Mouse (Mus musculus): Measurements from ENCODE around the gene Myo6. TPM values are rescaled to one million over a fixed set of nuclear protein-coding genes. Genes with fewer than 3 reads are reported as not detected.

The Myo6 gene
- 39.3 and 51.8 TPM in 2 replicates for polyA plus RNA-seq (2012; rRNA removed)

GRCm38 (mm10) chr9:80164611-80165474 lies at the start of gene Myo6:
Gene Myo6 (plus strand): TSS chr9:80165031.
- WGBS: under 1% methylated on average over 69 of the region's 69 CpGs
- no peak for DNase-seq (ENCODE audit: low read depth, low spot score)

DNA sequence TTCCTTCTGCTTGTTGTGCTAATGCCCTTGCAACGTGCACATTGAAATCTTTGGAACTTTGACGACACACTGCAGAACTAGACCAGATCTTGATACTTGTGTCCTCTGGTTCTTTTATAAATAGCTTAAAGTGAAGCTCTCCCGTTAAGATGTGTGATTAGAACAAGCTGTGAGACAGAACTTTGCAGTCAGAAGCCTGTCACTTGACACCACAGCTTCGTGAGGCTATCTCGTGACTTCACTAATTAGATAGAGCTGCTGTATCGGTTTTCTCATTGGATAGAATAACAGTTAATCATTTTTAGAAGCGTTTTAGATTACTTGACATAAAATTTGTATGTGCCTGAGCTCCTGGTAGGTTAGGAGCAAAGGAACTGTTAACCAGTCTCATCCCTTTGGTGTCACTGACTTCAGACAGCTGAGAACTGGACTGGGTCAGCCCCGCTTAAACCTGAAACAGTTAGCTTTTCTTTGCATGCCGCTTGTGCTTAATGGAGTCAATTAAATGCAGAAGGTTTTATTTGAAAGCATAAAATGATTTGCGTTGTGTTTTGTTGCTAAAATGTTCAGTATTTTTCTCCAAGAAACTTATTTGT lies 18.7 kb upstream of the Myo6 start:
- no peak for DNase-seq (ENCODE audit: low read depth, low spot score)
- 84% methylated on average over 10 of the region's 10 CpGs for WGBS

DNA sequence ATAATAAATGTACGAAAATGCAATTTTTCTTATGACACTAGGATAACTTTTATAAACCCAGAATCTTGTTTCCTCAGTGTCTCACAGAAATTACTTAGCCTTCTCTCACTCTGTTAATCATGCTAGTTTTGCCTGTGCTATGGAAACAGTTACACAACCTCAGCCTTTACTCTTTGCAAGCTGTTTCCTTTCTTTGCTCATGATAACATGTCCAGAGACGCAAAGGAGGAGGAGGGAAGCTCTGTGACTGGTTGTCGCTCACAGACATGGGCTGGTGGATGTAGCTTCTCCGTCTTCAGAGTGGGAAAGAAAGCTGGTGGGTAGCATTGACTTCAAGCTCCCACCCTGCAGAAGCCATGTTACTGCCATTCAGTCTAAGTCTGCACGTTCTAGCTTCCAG lies 15.2 kb upstream of the Myo6 start:
- DNase-seq (ENCODE audit: low read depth, low spot score): no peak
- 91% methylated on average over 5 of the region's 5 CpGs for WGBS

DNA sequence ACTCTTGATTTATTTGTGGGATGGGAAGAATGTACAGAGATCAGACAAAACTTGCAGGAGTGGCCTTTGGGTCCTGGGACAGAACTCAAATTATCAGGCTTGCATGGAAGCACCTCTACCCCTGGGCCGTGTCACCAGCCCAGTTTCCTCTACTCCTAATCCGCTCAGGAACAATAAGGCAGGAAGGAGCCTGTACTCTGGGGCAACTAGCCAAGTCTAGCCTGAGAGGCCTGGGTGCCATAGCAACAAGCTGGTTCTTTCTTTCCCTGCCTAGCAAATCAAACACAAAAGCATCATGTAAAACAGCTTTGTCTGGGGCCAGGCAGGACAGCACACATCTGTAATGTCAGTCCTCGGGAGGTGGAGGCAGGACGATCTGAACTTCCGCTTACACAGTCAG lies 9.6 kb upstream of the Myo6 start:
- DNase-seq (ENCODE audit: low read depth, low spot score): no peak
- WGBS: 38% methylated on average over 5 of the region's 5 CpGs

- no peak for DNase-seq (ENCODE audit: low read depth, low spot score)
- 55% methylated on average over 5 of the region's 5 CpGs for WGBS
These were observed 8.1 kb upstream of the Myo6 start for GRCm38 (mm10) chr9:80156780-80157179.

DNA sequence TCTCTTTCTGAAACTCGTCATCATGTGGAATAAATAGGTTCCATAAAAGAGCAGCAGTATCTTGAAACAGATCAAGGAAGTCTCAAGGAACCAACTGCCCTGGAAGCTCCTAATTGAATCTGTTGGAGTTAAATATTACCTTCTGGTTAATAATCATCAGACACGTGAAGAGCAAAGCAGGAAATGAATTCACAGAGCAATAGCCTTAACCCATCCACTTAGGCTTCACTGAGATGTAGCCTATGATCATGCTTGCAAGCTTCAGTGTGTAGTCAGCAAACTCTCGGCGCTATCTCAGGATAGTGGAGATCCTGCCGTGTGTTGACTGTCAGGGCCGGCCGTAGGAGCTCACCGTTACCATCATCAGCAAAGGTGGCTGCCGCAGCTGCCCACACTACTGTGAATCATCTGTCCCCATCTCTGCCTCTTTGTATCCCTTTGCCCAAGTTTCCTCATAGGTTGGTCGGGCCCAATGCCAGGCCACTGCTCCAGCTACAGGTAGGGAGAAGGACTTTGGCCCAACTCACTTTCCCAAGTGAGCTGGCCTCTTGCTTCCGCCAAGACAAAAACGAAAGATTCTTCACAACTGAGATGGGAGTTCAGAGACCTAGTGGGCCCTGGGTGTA lies 6.9 kb upstream of the Myo6 start:
- WGBS: 32% methylated on average over 12 of the region's 12 CpGs

DNA sequence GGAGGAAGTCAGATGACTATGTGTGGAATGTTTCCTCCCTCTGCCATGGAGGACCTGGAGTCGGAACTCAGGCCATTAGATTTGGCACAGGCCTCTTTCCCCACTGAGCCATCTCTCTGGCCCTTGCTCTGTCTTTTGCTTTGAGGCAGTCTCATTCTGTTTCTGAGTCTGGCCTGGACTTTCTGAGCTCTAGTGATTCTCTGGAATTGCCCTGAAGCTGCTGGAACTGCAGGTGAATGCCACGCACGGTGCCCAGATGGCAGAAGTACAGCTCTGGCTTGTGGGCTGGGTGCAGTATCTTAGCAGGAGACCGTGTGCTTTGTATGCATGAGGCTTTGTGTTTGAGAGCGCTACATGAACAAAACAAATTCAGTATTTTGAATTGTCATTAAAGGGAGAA lies 5.9 kb upstream of the Myo6 start:
- 34% methylated on average over 5 of the region's 5 CpGs for WGBS
- no peak for DNase-seq (ENCODE audit: low read depth, low spot score)

More for the DNA sequence above, 6.9 kb upstream of the Myo6 start:
- DNase-seq (ENCODE audit: low read depth, low spot score): no peak

DNA sequence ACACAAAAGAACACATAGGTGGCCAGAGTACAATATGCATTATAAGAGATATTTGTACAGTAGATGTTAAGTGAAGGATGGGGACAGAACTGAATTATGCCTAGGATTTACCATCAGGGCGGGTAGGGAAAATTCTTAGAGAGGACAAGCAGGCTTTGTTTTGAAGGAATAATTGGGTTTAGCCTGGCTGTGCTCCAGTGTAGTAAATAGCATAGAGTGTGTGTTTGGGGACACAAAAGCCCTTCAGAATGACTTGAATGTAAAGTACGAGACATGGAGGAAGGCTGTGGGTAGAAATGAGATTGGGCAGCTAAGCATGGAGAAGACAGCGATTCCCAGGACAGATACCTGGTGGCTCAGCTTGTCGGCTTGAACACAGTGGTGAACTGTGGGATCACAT lies 3.4 kb upstream of the Myo6 start:
- WGBS: 42% methylated on average over 4 of the region's 4 CpGs
- no peak for DNase-seq (ENCODE audit: low read depth, low spot score)

GRCm38 (mm10) chr9:80163126-80163723 lies 1.6 kb upstream of the Myo6 start:
- WGBS: 76% methylated on average over 4 of the region's 4 CpGs
- DNase-seq (ENCODE audit: low read depth, low spot score): no peak

- WGBS: 2% methylated on average over 13 of the region's 13 CpGs
- no peak for DNase-seq (ENCODE audit: low read depth, low spot score)
These were observed 640 bp upstream of the Myo6 start for GRCm38 (mm10) chr9:80164191-80164590.

DNA sequence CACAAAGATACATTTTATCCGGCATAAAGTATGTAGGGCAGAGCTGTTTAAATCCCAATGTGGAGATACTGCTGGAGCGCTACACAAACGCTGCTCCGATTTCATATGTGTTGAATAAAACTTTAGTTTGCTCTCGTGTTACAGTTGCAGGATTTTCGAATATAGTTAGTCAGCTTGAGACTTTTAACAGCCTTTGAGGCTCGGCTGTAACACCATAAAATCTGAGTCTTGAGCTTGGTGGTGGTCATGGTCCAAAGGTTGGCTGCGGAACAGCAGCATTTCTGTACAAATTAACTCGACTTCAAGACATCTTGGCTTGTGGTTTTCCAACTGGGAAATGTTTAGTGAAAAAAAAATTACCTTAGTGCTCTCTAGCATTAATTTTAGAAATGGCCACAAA lies 859 bp downstream of the Myo6 start:
- DNase-seq (ENCODE audit: low read depth, low spot score): no peak
- 6% methylated on average over 9 of the region's 9 CpGs for WGBS

- DNase-seq (ENCODE audit: low read depth, low spot score): no peak
- 6% methylated on average over 6 of the region's 6 CpGs for WGBS
These were observed 1.6 kb downstream of the Myo6 start for GRCm38 (mm10) chr9:80166425-80166824.

DNA sequence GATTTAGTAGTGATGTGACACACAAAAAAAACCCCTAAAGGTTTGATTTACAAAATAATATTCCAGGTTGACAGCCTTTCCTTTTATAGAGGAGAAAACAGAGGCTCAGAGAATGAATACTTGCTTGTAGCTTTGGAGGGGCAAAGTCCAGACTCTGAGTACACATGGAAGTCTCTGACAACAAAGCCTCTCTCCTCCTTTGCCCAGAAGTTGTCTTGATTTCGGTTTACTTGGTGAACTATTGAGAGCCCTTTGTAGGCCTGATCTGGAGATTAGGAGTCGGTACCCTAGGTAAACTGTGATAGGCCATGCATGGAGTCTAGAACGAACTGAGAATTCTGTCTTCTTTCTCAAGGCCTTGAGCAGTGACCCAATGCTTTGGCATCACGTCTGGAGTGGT lies 2.3 kb downstream of the Myo6 start:
- DNase-seq (ENCODE audit: low read depth, low spot score): no peak

GRCm38 (mm10) chr9:80169551-80169950 lies 4.7 kb downstream of the Myo6 start:
- 81% methylated on average over 9 of the region's 9 CpGs for WGBS
- DNase-seq (ENCODE audit: low read depth, low spot score): no peak

More for the DNA sequence above, 2.3 kb downstream of the Myo6 start:
- WGBS: 20% methylated on average over 4 of the region's 4 CpGs

DNA sequence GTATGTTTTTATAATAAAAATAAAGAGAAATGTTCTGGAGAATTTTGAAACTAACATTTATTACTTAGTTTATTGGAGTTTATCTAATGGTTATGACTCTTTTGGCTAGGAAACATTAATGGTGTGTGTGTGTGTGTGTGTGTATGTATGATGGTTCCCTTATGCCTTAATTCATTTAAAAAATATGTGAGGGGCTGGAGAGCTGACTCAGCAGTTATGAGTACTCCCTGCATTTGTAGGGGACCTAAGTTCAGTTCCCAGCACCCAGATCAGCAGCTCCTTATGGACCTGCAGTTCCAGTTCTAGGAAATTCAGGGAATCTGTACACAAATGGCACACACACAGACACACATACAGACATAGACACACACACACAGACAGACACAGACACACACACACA lies 6.4 kb downstream of the Myo6 start:
- no peak for DNase-seq (ENCODE audit: low read depth, low spot score)

DNA sequence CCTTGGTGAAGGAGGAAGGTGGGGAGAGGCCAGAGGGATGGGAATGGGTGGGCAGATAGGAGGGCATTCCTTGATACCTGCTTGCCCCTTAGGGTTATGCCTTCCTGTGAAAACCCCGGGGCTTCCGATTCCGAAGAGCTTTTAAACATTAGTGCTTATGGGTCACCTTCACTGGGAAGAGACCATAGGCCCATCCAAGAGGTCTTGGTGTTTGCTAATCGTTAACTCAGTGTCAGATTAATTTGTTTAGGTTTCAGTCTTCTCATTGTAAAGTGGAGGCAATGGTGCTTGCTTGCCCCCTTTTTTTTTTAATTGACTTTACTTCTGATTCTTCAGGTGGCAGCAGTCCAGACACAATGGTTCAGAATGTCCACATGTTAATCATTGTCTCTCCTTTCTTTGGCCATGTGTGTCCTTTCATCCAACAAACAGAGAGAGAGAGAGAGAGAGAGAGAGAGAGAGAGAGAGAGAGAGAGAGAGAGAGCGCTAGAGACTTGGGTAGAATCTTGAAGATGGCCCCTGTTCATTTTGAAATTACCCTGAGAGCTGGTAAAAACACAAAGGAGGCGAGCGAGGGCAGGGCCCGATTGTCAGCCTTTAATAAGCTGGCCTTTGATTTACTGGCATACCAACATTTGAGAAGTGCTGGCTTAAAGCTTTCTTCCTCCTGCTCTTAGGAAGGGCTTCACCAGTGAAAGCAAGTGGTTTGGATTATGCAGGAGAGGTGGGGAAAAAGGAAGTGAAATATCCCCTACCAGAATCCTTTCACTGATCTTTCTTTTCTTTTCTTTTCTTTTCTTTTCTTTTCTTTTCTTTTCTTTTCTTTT lies 7.8 kb downstream of the Myo6 start:
- WGBS: 23% methylated on average over 8 of the region's 8 CpGs
- DNase-seq (ENCODE audit: low read depth, low spot score): no peak

DNA sequence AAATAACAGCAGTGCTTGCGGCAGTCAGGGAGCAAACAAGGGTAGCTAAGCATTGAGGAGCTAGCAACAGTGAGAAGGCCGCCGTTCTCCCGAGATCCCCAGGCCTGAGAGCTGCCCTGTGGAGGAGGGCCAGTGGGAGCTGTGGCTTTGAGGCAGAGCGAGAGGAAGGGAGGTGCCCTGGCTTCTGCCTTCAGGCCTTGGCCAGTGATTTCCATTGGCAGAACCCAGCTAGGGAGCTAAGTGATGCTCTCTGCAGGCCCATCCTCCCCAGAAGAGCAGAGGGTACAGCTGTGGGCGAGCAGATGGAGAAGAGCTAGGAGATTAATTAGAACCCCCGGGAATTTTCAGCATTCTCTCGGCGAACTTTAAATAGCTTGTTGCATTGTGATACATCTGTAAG lies 8.8 kb downstream of the Myo6 start:
- 64% methylated on average over 9 of the region's 9 CpGs for WGBS
- DNase-seq (ENCODE audit: low read depth, low spot score): no peak

- no peak for DNase-seq (ENCODE audit: low read depth, low spot score)
- 24% methylated on average over 13 of the region's 13 CpGs for WGBS
These were observed 12.1 kb downstream of the Myo6 start for GRCm38 (mm10) chr9:80176696-80177478.

GRCm38 (mm10) chr9:80178670-80179069 lies 13.8 kb downstream of the Myo6 start:
- DNase-seq (ENCODE audit: low read depth, low spot score): no peak
- 77% methylated on average over 2 of the region's 2 CpGs for WGBS
